Comparison of ENCODE assay signal across 13 mouse cellular contexts in the genomic region with DNA sequence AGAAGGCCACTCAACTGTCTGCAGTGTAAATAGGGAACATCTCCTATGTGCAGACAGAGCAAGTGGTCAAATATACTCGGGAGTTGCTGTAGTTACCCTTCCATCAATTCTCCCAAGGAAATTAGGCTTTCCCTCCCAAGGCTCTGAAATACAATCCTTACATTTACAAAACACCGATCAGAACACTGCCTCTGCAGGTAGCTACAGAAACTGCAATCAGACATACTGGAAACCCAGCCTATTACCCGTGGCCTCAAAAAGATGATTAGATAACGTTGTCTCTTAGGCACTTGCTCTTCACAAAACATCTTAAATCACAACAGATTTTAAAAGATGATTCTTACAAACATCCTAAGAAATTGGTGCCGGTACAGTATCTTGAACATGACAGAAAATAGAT.
DNase-seq lines count a peak whose midpoint lies in the region; ATAC-seq and TF ChIP-seq lines count a peak whose summit lies in the region.
"Had no signal": no experiment of that assay in that cellular context is flagged by ENCODE, and none has a peak within 500 bp of the region (broad histone marks: within the 10 kb centered on the region; RNA-seq: fewer than 3 reads in every experiment).

No protein-coding gene starts in this region.

- H3K9me3 ChIP-seq in kidney, postnatal 0 days (replicated peaks; ENCODE audit: low read length), result no peaks in the 10 kb centered on the region
- H3K9me3 ChIP-seq: forebrain, embryonic 15.5 days; liver, embryonic 15.5 days had no signal

- H3K27me3 ChIP-seq in kidney, postnatal 0 days (ENCODE audit: insufficient read depth, low read length), result no peaks in the 10 kb centered on the region
- H3K27me3 ChIP-seq in Patski, result no peaks in the 10 kb centered on the region
- H3K27me3 ChIP-seq: forebrain, embryonic 15.5 days; liver, embryonic 15.5 days had no signal

- TF ChIP-seq CTCF in kidney, postnatal 0 days (IDR thresholded peaks at IDR 0.05; ENCODE audit: low read depth), result peak; percentile 55
- TF ChIP-seq CTCF in Patski (IDR thresholded peaks at IDR 0.05), result peak; percentile 48

- POLR2A ChIA-PET in Patski (lab: Charles Lee), result no interaction called here

- no peak overlapping the region for H3K27ac ChIP-seq in kidney, postnatal 0 days
- H3K27ac ChIP-seq: forebrain, embryonic 15.5 days; liver, embryonic 15.5 days had no signal

- H3K9ac ChIP-seq in kidney, postnatal 0 days (ENCODE audit: low read depth, low read length), result no peak overlapping the region
- H3K9ac ChIP-seq: forebrain, embryonic 15.5 days; liver, embryonic 15.5 days had no signal

- peak; percentile 65 for DNase-seq in kidney, postnatal 0 days (ENCODE audit: low spot score)
- no peak for DNase-seq in kidney, adult 11 months
- DNase-seq in Patski (ENCODE audit: low read depth, low spot score), result no peak
- DNase-seq in T-cell, adult 2 months (ENCODE audit: low spot score), result no peak
- no peak for DNase-seq in spleen, postnatal 4 days (ENCODE audit: low spot score in 2 of 2)
- DNase-seq: cerebellum, adult 9-10 months; layer of hippocampus, adult 9-11 months; right cerebral cortex, postnatal 4 days had no signal

- H3K4me3 ChIP-seq in kidney, postnatal 0 days (replicated peaks; ENCODE audit: low read depth, low read length), result no peak overlapping the region
- H3K4me3 ChIP-seq: forebrain, embryonic 15.5 days; liver, embryonic 15.5 days; myocyte had no signal

- CTCF ChIA-PET in Patski (lab: Charles Lee), result interaction anchor here (1.2 kb wide), 1 partner anchor 11 kb away, joined by 3 read pairs; no protein-coding TSS in a partner anchor

- H3K4me1 ChIP-seq in kidney, postnatal 0 days (replicated peaks; ENCODE audit: insufficient read depth, low read length), result 0 out of 2 replicates have a peak, but pooled peaks cover 5% of the 10 kb centered on the region
- H3K4me1 ChIP-seq: liver, embryonic 15.5 days had no signal

- no peaks in the 10 kb centered on the region for H3K36me3 ChIP-seq in kidney, postnatal 0 days (ENCODE audit: insufficient read depth, low read length)
- H3K36me3 ChIP-seq: forebrain, embryonic 15.5 days; liver, embryonic 15.5 days had no signal

- WGBS in kidney, postnatal 0 days, result 33% methylated on average over 5 of the region's 5 CpGs

- no peak overlapping the region for H3K4me2 ChIP-seq in kidney, postnatal 0 days (ENCODE audit: low read length)
- H3K4me2 ChIP-seq: forebrain, embryonic 15.5 days; liver, embryonic 15.5 days had no signal

- ATAC-seq in kidney, postnatal 0 days (replicated peaks; ENCODE audit: low FRiP score, low read depth), result no peak
- peak; percentile 62 for ATAC-seq in CD4-positive, CD25-positive, alpha-beta regulatory T cell, adult 4 months
- no peak for ATAC-seq in Patski
- ATAC-seq in inflammation-experienced regulatory T-cells, adult 6 months, result peak; percentile 59
- ATAC-seq: forebrain, embryonic 15.5 days had no signal

- in situ Hi-C loops in Patski (cut with MboI; ENCODE audit: low pct_unique_long_range_greater_than_20kb), result no loop called here

Comparison
In these comparisons a context has a peak if more than half of its experiments do, and no peak if none do; other contexts are left out.
1. ATAC-seq: peak in CD4-positive, CD25-positive, alpha-beta regulatory T cell, adult 4 months (single experiment) and inflammation-experienced regulatory T-cells, adult 6 months (single experiment); none in kidney, postnatal 0 days (single experiment) and Patski (single experiment).